Mouse (Mus musculus) cerebellum, adult 9-11 months (tissue): ENCODE results near the gene Uhrf1bp1l.
A peak's percentile ranks its signal among the peaks of the same experiment; 100 is the strongest.
"Not testable (repeated sequence)": the region's sequence is repeated elsewhere in the genome, so short reads cannot be mapped to it uniquely, and the experiment has no call there.

ENCODE experiments used
- DNase-seq: peaks from one replicate; pipeline ENCODE4 v3.0.0; 2022

Uhrf1bp1l gene

DNA sequence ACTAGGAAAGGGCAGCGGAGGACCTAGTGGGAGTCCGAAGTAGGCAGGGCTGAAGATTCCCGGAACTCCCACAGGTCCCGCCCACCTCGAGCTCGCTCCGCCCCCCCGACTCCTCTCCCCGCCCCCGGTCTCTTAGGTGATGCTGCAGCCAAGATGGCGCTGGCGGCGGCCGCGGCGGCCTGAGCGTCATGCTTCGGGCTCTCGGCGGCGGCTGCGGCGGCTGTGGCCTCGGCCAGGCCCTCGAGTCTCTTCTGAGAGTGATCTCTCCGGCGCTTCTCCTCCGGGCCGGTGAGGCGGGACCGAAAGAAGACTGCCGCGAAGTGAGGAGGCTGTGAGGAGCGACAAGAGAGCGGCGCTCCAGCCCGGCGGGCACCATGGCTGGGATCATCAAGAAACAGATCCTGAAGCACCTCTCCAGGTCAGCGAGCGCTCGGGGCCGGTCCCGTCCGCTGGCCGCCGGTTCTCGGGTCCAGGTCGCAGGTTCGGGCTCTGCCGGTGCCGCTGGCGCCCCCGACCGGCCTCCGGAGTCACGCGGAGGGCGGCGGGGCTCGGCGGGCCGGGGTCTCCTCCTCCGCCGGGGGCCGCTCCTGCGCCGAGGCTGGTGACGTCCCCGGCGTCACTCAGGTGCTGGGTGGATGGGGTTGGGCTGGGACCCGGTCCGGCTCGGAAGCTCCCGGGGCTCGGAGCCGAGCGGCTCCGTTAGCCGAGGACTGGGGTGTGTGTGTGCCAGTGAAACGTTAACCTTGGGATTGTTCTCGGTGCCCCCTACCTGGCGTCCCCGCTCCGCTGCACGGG, at the start of gene Uhrf1bp1l:
Gene Uhrf1bp1l (plus strand): TSS at position 121 of the 795 bp plus-strand sequence.
- DNase-seq: peak; percentile 88

DNA sequence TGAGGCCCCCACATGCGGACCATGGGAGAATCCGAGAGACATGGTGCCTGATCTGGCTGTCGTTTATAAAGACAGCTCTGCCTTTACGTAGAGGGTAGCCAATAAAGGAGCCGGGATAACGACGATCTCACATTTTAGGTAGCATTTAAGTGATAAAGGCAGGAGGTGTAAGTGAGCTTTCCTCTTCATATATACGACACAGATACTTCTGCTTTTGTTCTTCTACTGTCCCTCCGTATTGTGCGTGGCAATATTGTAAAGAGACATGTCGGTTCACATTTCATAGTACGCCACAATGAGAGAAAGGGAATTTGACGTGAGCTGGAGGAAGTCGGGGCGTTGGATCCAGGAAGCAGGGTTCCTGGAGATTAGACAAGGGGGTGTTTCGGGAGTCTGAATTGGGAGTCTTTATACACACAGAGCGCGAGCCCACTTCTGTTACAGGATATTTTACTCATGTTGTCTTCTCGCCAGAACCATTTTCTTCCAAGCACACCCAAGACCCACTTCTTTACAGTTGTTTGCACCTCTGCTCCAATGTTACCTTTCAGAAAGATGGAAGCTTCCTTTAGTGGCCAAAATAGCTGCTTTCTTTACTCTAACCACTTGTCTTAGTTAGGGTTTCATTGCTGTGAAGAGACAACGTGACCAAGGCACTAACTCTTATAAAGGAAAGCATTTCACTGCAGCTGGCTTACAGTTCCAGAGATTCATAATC, 49.4 kb upstream of the Uhrf1bp1l start:
- DNase-seq: no peak

DNA sequence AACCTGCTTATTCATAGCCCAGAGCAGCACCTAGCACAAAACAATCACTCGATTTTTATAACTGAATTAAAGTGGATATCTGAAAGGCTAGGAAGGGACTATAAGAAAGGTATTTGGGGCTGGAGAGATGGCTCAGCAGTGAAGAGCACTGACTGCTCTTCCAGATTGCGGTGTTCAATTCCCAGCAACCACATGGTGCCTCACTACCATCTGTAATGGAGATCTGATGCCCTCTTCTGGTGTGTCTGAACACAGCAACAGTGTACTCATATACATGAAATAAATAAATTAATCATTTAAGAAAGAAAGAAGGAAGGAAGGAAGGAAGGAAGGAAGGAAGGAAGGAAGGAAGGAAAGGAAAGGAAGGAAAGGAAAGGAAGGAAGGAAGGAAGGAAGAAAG, 48.5 kb upstream of the Uhrf1bp1l start:
- DNase-seq: not testable (repeated sequence)

DNA sequence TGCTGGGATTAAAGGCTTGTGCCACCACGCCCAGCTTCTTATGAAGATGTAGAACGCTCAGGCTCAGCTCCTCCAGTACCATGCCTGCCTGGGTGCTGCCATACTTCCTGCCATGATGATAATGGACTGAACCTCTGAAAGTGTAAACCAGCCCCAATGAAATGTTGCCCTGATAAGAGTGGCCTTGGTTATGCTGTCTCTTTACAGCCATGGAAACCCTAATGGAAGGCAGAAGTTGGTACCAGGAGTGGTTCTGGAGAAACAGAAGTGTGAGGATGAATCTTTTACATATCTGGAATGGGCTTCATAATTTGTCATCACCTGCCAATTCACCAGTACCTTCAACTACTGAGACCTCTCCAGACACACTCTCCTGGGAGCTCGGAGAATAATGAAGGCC, 46.8 kb upstream of the Uhrf1bp1l start:
- DNase-seq: no peak

DNA sequence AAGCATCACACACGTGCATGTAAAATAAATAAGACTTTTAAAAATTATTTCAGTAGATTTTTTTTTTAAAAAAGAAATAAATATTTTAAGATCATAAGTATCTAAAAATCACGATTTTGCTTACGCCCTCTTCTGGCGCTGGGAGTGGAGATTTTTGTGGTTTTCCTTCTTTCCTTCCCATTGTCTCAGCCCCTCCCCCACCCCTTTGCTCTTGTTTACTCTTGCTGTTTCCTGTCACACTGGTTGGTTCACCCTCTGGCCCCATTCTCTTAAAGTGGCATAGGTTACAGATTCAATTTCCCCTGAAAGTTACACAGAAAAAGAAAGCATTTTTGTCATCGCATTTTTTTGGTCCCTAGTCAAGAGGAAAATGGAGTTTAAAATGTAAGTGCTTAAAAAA, 41.7 kb upstream of the Uhrf1bp1l start:
- no peak for DNase-seq

DNA sequence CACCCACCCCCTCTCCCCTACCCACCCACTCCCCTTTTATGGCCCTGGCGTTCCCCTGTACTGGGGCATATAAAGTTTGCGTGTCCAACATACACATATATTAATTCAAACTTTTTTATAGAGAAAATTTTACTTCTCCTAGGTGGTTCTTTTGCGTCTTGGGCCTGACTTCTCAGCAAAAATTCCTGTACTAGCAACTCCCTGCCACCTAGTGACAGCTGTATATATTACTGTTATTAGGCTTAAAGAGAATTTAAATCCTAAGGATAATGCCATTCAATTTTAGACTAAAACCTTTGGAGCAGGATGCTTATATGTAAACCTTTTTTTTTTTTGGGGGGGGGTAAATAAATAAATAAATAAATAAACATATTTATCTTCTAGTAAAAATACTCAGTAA, 37.4 kb upstream of the Uhrf1bp1l start:
- no peak for DNase-seq

DNA sequence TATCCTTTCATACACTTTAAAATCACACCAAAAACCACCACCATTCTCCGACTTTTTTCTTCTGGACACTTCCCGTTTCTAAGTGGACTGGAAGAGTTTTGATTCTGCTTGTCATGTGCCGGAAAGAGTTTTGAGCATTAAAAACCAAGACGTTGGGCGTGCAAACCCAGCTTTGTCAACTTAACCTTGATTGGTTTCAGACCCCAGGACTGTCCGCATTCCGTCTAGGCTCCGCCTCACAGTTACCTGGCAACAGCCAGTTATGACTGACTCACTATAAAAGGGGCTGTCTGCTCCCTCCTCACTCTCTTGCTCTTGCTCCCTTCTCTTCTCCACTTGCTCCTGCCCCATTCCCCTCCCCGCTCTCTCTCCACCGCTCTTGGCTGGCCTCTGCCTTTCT, 36.1 kb upstream of the Uhrf1bp1l start:
- DNase-seq: no peak

DNA sequence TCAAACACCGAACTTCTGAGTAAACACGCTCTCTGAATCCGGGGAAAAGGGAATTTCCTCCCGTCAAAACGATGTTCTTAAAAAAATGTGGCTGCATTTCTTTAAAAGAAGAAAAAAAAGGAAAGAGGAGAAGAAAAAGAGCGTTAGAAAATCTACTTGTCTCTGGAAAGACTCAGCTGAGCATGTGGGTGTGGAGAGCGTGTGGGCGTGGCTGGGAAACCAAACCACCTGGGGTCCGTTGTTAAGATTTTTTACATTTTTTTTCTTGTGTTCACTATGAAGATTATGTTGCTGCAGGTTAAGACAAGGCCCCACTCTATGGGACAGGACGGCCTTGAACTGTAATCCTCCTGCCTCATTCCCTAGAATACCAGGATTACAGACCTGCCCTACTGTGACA, 29.9 kb upstream of the Uhrf1bp1l start:
- DNase-seq: no peak

DNA sequence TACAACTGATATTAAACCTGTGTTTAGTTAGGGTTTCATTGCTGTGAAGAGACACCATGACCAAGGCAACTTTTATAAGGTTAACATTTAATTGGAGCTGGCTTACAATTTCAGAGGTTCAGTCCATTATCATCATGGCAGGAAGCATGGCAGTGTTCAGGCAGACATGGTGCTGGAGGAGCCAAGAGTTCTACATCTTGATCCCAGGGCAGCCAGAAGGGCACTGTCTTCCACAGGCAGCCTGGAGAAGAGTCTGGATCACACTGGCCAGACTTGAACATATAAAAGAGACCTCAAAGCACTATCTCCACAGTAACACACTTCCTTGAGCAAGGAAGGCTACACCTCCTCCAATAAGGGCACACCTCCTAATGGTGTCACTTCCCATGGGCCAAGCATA, 24.5 kb upstream of the Uhrf1bp1l start:
- DNase-seq: no peak

DNA sequence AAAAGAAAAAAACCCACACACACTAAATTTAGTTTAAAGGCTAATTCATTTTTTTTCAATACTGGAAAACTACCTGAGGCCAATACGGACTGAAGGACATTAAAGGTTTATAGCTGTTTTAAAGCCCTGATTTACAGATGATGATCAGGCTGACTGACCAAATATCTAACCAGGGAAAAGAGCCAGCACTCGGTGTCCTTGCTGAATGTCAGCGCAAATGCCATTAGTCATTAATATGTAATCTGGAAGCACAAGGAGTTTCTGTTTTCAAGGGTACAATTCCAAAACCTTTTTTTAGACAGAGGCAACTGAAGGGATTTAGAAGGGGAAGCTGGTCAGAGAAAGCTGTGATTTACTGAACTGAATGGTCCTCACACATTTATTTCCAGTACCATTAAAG, 24.0 kb upstream of the Uhrf1bp1l start:
- DNase-seq: no peak

DNA sequence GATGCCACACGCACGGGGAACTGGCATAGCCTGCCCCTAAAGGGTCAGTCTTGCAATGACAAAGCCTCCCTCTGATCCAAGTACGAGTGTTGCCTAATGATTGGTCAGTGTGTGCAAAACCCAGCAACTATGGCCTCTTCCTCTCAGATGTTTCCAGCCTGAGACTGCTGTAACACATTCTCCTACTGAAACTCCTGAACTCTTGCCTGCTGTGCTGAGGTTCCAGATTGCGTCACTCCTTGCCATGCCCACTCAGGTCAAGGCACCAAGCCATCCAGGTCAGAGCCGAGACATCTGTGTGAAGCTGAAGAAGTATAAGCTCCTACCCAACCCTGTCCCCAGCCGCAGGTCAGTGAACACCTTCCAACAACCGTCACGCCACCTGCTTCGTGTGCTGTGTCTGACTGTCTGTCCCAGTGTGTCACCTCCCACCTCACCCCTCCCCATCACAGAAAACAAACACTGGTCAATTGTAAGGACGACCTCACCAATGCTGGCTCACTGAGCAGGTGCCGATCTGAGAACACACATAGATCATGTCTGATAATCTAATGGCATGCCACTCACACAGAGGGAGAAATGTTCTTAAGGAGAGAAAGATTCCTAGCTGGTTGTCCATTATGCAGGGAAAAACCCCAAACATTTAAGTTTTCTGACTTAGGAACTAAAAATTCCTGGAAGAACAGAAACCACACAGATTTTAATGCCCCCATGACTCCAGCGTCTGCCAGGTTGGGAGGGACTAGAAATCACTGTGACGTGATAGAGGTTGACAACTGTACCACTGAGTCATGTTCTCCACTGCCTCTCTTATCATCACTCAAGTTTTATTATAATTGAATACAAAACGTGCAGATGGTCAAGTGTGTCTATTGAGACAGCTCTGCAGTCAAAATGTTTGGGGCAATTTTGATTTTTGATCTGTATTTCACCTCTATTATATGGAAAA, 22.3 kb upstream of the Uhrf1bp1l start:
- no peak for DNase-seq

DNA sequence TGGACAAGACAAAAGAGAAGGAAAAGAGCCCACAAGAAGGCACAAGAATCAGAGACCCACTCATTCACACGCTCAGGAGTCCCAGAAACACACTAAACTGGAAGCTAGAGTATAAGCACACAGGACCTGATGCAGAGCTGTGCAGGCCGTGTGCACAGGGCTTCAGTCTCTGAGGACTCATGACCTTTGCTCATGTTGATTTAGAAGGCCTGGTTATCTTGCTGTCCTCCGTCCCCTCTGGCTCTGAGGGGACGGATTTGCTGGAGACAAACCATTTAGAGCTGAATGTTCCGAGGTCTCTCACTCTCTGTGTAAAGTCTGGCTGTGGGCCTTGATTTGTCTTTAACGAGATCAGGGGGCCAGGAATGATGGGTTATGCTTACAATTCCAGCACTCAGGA, 14.4 kb upstream of the Uhrf1bp1l start:
- no peak for DNase-seq

DNA sequence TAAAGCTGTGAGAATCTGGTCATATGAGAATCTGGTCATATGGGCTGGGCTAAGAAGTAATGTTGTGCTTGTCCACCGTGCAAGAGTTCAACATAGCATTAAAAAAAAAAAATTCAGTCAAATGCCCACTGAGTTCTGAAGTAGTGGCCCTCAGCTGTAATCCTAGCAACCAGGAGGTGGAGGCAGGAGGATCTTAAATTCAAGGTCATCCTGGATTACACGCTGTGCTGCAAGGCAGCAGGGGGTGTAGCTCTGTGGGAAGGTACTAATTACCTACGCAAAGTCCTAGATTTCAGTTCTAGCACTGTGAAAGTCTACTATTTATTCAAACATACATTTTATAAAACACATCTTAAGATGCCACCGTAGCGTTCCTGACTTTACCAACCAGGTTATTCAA, 13.4 kb upstream of the Uhrf1bp1l start:
- no peak for DNase-seq

DNA sequence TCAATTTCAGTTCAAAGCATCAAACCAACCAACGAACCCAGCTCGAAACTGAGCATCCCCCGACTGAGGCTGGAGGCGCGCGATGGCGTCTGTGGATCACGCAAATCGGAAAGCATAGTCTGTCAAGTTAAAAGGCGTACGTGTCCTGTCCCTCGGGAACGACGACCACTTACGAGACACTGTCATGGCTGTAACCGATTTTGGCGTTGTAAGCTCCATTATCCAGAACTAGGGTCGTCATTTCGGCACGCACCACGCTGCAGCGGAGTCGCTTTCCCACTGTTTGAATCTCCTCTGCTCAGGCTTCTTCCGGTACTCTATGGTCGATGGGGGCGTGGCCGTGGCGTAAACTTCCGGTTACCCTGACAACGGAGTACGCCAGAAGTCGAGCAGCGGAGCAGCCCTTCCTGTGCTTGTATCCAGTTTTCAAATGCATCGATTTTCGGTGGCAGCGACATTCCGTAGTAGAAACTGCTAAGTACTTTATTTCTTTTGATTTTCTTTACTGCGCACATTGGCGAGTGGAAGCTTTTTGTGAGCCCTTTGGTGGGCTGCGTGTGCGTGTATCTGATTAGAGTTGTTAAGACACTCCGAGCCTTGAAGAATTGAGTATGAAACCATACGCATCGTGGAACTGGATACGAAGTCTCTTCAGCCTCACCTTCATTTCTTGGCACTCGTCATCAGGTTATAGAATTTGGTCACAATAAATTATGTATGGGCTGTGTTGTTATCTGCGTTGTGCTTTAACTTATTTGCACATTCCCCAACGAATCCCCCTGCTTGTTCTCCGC, 12.6 kb upstream of the Uhrf1bp1l start, which contains the start of gene Actr6:
Gene Actr6 (minus strand): TSS at position 295 of the 794 bp plus-strand sequence.
- peak; percentile 90 for DNase-seq

DNA sequence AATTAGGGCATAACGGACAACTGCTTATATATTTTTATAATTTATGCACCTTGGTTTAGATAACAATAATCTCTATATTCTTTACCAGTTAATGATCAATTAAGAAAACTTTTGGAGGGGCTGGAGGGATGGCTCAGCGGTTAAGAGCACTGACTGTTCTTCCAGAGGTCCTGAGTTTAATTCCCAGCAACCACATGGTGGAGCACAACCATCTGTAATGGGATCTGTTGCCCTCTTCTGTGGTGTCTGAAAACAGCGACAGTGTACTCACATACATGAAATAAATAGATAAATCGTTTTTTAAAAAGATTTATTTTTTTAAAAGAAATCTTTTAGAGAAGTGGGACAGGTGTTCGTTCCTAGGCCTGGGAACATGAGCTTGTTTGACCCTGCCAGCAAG, 7.7 kb upstream of the Uhrf1bp1l start:
- no peak for DNase-seq

DNA sequence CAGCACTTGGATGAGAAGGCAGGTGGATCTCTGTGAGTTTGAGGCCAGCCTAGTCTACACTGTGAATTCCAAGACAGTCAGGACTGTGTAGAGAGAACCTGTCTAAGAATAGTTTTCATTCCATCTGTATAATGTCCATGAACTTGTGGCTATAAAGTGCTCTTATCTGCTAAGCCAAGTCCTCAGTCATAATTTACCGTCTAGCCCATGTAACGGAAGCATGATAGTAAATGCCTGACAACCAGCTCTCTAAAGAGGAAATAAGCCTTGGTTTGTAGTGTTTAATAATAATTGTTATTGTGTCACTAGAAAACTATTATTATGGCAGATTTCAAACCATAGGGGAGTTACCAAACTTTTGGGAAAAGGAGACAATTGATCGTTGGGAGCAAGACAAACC, 6.9 kb upstream of the Uhrf1bp1l start:
- DNase-seq: no peak

DNA sequence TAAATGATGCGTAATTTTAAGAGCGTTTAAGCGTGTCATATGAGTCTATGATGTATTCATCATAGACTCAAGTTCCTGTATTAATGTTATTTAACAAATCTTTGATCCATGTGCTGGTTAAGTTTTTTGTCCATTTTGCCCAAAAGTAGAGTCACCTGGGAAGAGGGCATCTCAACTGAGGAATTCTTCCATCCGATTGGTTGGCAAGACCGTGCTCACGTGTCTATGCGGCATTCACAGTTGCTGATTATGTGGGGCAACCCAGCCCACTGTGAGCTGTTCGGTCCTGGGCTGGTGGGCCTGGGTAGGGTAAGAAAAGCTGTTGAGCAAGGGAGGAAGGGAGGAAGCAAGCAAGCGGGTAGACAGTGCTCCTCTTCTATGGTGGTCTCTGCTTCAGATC, 6.4 kb upstream of the Uhrf1bp1l start:
- no peak for DNase-seq

DNA sequence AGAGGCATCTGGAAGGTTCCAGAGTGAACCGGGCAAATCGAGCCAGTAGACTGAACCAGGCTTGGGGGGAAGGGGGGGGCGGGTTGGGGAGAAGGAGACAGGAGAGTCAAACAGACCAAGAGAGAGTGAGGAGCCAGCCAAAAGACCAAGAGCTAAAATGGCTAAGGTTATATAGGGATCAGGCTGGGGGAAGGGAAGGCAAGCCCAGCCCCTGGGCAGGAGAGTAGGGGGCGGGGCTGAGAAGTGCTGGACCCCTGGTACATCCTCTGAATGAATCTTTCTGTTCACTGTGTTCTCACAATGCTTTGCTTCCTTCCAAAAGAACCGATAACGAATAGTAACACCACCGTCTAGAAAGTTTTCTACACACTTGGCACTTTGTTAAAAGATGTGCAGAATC, 5.1 kb upstream of the Uhrf1bp1l start:
- no peak for DNase-seq

DNA sequence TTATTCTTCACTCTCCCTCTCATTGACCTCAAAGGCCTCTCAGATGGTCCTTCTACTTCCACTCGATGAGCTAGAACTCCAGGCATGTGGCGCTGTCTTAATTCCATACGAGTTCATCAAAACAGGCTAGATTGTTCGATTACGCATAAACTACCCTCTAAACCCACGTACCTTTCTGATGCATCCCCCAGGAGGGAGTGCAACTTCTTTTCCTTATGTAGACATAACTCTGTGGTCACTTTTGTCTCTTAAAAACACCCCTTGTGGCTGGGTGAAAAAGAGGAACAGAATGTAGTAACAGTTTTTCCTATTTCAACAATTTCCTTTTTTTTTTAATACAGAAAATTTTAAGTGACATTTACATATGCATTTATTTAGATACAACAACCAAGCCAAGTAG, 3.8 kb upstream of the Uhrf1bp1l start:
- no peak for DNase-seq

DNA sequence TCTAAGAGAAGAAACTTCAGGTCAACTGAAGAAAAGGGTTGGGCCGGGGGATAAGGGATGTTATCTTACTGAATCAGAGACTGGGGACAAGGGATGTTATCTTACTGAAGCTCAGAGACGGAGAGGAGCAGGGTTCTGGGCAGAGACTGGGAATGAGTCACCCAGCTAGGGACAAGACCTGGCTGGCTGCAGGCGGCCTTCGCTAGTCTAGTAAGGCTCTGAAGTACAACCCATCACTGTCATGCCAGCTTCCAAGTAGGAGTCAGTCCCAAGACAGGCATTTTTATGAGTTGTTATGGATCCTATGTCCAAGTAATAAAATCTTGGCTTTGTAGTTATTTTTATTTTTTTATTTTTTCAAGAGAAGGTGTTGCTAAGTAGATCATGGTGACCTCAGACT, 1.5 kb upstream of the Uhrf1bp1l start:
- DNase-seq: no peak

DNA sequence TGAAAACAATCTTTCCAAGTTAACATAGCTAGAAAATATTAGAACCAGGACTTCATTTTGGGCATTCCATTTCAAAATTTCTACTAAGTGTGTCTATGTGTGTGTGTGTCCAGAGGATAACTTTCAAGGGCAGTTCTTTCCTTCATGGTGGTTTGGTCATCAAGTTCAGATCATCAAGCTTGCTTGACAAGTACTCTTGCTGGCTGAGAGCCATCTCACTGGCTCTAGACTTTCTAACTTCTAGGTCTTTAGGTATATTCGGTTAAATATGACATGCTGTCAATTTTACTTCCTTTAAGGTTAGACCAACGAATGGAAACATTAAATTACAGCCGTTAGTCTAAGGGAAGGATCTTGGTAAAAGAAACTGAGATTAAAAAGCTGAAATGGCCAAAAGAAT, 450 bp upstream of the Uhrf1bp1l start:
- DNase-seq: peak; percentile 39

DNA sequence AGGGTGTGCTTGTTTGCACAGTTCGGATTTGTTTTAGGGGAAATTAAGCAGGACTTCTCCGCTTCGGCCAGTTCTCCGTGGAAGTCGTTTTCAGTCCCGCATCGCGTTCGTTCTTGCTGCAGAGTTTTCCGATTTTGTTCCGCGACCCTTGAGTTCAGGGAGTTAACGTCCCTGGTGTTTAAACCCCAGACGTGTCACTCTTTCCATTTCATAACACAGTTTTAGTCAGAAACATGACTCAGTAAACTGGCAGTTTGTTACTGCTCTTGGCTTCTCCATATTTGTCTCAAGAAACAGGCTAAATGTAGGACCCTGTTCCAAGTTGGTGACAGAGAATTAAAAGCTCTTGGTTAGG, 852 bp downstream of the Uhrf1bp1l start:
- no peak for DNase-seq

DNA sequence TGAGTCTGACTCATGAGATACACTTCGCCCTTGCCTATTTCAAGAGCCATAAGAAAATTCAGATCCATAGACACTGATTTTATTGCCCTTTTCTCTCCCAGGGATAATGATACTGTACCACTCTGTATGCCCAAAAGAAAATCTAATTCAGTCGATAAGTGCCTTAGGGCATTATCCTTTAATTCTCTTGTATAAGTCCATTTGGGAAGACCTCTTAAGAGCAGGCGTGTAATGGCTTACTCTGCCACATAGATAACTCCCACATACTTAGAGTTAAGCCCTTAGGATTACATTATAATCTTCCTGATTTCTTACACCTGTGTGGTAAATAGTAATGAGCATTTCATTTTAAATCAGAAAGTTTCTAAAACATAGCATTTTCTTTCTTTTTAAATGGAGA, 1.8 kb downstream of the Uhrf1bp1l start:
- no peak for DNase-seq
